Mouse (Mus musculus) cortical plate, adult 2 months (tissue): Measurements from ENCODE around the gene Nup85.

Experiments used
- CTCF ChIP-seq: fragments of 200-500 bp; IDR thresholded peaks from 2 replicates; pipeline ENCODE4 v1.5.1; 2011; ENCODE audit warnings: mild to moderate bottlenecking, control low read depth, low read length; ENCODE audit not compliant: insufficient read depth; ENCODE audit errors: extremely low read depth
- POLR2A ChIP-seq: fragments of 200-500 bp; IDR thresholded peaks from 2 replicates; pipeline ENCODE4 v1.6.1; 2011; ENCODE audit warnings: mild to moderate bottlenecking, low read length, control low read depth; ENCODE audit not compliant: insufficient read depth; ENCODE audit errors: extremely low read depth

GRCm38 (mm10) chr11:115538045-115538444, 26.2 kb upstream of the Nup85 start:
- no peak for TF ChIP-seq CTCF
- no peak for TF ChIP-seq POLR2A
